Mouse (Mus musculus) kidney, postnatal 0 days (tissue): ENCODE measurements around the gene Car2. TPM values are rescaled to one million over a fixed set of nuclear protein-coding genes. Genes with fewer than 3 reads are reported as not detected.

Experiments used
- ATAC-seq: fragments of 200-750 bp; cut with Nextera tagmentation; replicated peaks from 2 replicates; pipeline ENCODE4 v1.8.0; 2017; ENCODE audit warnings: low read depth, moderate number of reproducible peaks, moderate TSS enrichment, moderate library complexity; ENCODE audit not compliant: low FRiP score
- DNase-seq: peaks from one replicate; pipeline ENCODE4 v3.0.0-alpha.2; 2016; ENCODE audit warnings: low spot score
- H3K27ac ChIP-seq: fragments of 300-500 bp; sonication (generic); 2 replicates; pipeline ENCODE4 v1.5.1; 2014; ENCODE audit warnings: mild to moderate bottlenecking
- H3K27me3 ChIP-seq: fragments of 300-500 bp; sonication (generic); 2 replicates; pipeline ENCODE4 v1.6.1; 2014; ENCODE audit warnings: low read length, mixed read lengths; ENCODE audit not compliant: insufficient read depth
- H3K36me3 ChIP-seq: fragments of 300-500 bp; sonication (generic); 2 replicates; pipeline ENCODE4 v1.6.1; 2014; ENCODE audit warnings: low read length, mixed read lengths; ENCODE audit not compliant: insufficient read depth
- H3K4me1 ChIP-seq: fragments of 300-500 bp; sonication (generic); replicated peaks from 2 replicates; pipeline ENCODE4 v1.6.1; 2014; ENCODE audit warnings: antibody characterized with exemption, low read length, mixed read lengths; ENCODE audit not compliant: insufficient read depth
- H3K4me2 ChIP-seq: fragments of 300-500 bp; sonication (generic); 2 replicates; pipeline ENCODE4 v1.6.1; 2014; ENCODE audit warnings: mild to moderate bottlenecking, low read length, moderate library complexity, mixed read lengths
- H3K4me3 ChIP-seq: fragments of 300-500 bp; sonication (generic); replicated peaks from 2 replicates; pipeline ENCODE4 v1.5.1; 2014; ENCODE audit warnings: low read depth, low read length
- H3K9ac ChIP-seq: fragments of 300-500 bp; sonication (generic); 2 replicates; pipeline ENCODE4 v1.6.1; 2014; ENCODE audit warnings: low read depth, low read length
- H3K9me3 ChIP-seq: fragments of 300-500 bp; sonication (generic); replicated peaks from 2 replicates; pipeline ENCODE4 v1.6.1; 2016; ENCODE audit warnings: low read length, inconsistent platforms, mixed read lengths
- CTCF ChIP-seq: IDR thresholded peaks from 2 replicates; pipeline ENCODE4 v1.5.1; 2016; ENCODE audit warnings: antibody characterized with exemption, low read depth, mild to moderate bottlenecking, moderate library complexity
- WGBS: fragments of 180-500 bp; shearing (Covaris S2); extraction: QIAGEN DNeasy Blood & Tissue Kit; methylation state at CpG from one replicate; pipeline ENCODE4 v1.1.7; 2014; 5-methylcytosine and 5-hydroxymethylcytosine counted together
- polyA plus RNA-seq: library from polyadenylated mRNA; unstranded; fragments of >200 nt; fragmentation: Nextera tagmentation; extraction: Ambion mirVana; gene quantifications from 2 replicates; pipeline ENCODE4 v1.2.1, GENCODE M21; 2015

Car2 gene
- polyA plus RNA-seq = 206 and 224 TPM in 2 replicates

DNA sequence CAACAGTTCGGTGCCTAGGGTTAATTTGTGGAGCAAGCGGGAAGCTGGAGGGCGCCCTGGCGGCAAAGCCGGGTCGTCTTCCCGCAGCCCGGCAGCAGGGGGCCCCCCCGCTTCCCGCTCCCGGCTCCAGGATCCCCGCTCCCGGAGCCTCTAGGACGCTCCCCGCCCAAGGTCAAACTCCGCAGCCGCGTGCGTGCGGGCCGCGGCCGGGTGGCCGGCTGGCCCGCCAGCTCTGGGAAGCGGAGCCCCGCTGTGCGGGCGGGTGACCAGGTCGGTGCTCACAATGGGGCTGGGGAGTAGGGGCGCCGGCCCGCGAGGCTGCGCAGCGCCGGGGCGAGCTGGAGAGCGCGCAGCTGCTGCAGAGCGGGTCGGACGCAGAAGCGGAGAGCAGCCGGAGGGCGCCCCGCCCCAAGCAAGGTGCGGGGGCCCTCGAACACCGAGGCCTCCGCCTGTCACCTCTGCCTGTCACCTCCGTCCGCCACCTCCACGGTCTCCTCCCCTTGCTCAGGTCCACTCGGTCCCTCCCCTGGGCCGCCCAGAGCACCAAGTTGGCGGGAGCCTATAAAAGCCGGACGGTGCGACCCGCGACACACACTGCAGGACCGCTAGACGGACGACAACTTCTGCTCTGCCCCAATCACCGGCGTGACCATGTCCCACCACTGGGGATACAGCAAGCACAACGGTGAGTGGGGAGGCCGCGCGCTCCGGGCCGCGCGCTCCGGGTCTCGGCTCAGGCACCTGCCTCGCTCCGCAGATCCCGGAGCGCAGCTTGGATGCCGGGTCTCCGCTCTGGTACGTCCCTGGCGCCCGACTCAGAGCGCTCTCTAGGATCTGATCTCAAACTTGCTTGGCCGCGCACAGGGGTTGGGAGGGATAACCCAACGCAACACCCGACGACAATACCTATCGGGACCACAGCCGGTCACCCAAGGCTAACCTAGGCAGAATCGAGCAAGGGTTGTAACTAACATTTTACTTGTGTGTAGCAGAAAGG, at the start of gene Car2:
Gene Car2, plus strand, starts transcription at position 172 of the 997 bp plus-strand sequence.
- no peaks in the 10 kb centered on the region for H3K4me1 ChIP-seq
- DNase-seq (peak; percentile 65), ATAC-seq (peak; percentile 86)
- peak; percentile 60 for TF ChIP-seq CTCF
- H3K36me3 ChIP-seq = no peaks in the 10 kb centered on the region
- H3K27ac ChIP-seq = peak within 1 kb of the TSS; percentile 74
- H3K4me3 ChIP-seq = peak within 1 kb of the TSS; percentile 74
- no peaks in the 10 kb centered on the region for H3K27me3 ChIP-seq
- no peaks in the 10 kb centered on the region for H3K9me3 ChIP-seq
- under 1% methylated on average over 93 of the region's 95 CpGs for WGBS
- H3K9ac ChIP-seq = peak within 1 kb of the TSS; percentile 76
- peak within 1 kb of the TSS; percentile 93 for H3K4me2 ChIP-seq

DNA sequence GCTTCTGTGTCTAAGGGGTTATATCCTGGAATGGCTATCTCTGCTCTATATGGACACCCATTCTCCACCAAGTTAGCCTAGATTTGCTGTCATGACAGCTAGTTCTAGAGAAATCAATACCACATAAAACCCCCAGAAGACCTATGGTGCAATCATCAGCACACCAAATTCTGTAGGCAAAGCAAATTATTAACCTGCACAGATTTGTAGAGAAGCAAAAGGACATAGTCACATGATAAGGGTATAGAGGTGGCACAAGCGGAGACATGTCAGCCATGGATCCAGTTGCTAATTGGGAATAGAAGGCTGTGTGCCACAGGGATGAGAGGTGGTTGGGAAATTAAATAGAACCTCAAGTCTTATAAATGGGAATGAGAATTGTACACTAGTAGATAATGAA, 47.1 kb upstream of the Car2 start:
- no peaks in the 10 kb centered on the region for H3K9me3 ChIP-seq
- H3K4me3 ChIP-seq = no peak overlapping the region
- no peak overlapping the region for H3K9ac ChIP-seq
- TF ChIP-seq CTCF = no peak
- H3K4me1 ChIP-seq = no peaks in the 10 kb centered on the region
- H3K27ac ChIP-seq = no peak overlapping the region
- no peaks in the 10 kb centered on the region for H3K36me3 ChIP-seq
- no peaks in the 10 kb centered on the region for H3K27me3 ChIP-seq
- DNase-seq (no peak), ATAC-seq (no peak)
- H3K4me2 ChIP-seq = no peak overlapping the region
- WGBS = 90% methylated on average over 1 of the region's 1 CpGs

DNA sequence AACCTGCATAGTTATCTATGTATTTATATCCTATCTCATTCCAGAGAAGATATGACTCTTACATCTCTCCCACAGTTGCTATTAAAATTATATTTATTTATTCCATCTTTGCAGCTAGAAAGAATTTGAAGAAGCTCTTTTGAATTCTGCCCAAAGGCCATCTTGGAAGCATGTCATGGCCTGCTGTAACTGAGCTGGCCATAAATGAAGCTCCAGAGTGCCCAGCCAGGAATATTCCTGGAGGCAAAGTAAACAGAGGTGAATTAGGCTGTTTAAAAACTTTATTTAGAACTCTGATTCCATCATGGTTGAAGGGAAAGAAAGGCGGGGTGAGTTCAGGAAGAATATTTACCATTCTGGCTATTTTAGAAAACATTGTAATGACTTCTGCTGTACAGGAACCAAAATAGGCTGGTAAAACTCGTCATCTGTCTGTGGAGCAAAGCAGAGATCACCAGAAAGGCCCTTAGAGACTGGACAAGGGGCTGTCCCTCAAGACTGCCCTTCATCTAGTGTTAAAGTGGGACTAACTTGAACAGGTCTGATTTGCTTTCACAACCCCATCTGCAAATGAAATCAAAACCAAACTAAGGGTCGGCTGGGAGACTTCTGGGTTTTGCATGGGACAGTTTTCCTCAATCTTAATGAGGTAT, 46.5 kb upstream of the Car2 start:
- DNase-seq = no peak
- no peak for ATAC-seq
- no peak for TF ChIP-seq CTCF
- Histone ChIP-seq H3K4me2 (no peak overlapping the region), H3K9me3 (no peaks in the 10 kb centered on the region), H3K27me3 (no peaks in the 10 kb centered on the region), H3K4me1 (no peaks in the 10 kb centered on the region), H3K9ac (no peak overlapping the region), H3K4me3 (no peak overlapping the region), H3K36me3 (no peaks in the 10 kb centered on the region), H3K27ac (no peak overlapping the region)
- WGBS = 69% methylated on average over 3 of the region's 3 CpGs

DNA sequence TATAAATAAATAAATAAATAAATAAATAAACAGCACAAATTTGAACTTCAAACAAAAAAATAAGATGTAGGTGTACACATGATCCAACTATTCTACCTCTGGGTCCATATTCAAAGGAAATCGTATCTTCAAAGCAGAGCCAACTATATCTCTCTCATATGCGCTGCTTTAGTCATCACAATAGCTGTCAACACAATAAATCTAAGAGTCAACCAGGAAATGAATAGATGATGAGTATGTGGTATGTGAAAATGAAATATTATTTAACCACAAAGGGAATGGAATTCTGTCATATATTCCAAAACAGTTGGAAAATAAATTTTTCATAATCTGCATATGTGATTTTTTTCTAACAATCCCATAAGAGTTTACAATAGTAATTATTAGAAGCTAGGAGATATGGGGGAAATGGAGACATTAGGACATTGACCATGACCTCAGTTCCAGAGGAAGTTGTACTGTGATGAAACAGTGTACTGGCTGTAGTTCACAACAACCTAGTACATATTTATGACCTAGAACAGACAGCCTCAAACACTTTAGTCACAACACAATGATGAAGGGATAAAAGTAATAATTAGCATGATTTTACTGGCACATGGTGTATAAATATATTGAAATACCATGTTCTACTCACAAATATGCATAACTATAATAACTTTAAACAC, 37.4 kb upstream of the Car2 start:
- Histone ChIP-seq H3K4me3 (no peak overlapping the region), H3K36me3 (no peaks in the 10 kb centered on the region), H3K9ac (no peak overlapping the region), H3K27me3 (no peaks in the 10 kb centered on the region), H3K4me2 (no peak overlapping the region), H3K9me3 (no peaks in the 10 kb centered on the region), H3K27ac (no peak overlapping the region), H3K4me1 (no peaks in the 10 kb centered on the region)
- ATAC-seq (no peak), DNase-seq (no peak)
- 86% methylated on average over 2 of the region's 2 CpGs for WGBS
- TF ChIP-seq CTCF = no peak

DNA sequence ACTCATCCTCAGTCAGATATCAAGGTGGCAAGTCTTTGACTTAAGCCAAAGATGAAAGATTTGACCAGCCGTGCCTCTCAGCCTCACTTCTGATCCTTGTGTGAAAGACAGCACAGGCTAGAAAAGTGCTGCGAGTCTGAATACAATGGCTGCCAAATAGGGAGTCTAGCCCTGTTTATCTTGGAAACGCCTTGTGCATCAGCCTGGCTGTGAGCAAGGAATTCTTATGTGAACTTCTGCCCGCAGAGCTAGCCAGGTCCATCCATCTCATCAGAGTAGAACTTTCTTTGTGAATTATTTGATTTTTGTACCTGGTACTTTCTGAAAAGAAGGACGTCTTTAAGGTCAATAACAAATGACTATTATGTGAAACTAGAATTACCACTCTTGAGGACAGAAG, 32.1 kb upstream of the Car2 start:
- no peaks in the 10 kb centered on the region for H3K9me3 ChIP-seq
- no peak overlapping the region for H3K4me2 ChIP-seq
- 53% methylated on average over 5 of the region's 5 CpGs for WGBS
- TF ChIP-seq CTCF = no peak
- H3K4me1 ChIP-seq = no peaks in the 10 kb centered on the region
- no peak overlapping the region for H3K4me3 ChIP-seq
- DNase-seq = no peak
- no peak for ATAC-seq
- H3K27me3 ChIP-seq = no peaks in the 10 kb centered on the region
- H3K36me3 ChIP-seq = no peaks in the 10 kb centered on the region
- H3K9ac ChIP-seq = no peak overlapping the region
- no peak overlapping the region for H3K27ac ChIP-seq

DNA sequence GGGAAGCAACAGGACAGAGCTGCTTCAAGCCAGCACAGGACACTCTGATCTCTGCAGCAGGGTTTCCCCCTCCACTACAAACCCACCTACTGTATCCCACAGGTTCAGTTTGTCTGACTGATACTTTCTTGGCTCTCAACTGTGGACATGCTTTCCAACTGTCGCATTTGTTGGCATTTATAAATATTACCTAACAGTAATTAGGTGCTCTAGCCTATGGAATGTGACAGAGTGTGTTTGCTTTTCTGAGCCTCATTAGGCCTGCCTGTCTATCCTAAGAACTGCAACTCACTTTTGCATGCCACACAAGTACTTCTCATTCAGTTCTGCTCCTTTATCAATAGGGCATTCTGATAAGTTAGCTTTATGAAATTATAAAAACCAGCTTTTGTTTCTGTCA, 31.6 kb upstream of the Car2 start:
- H3K9me3 ChIP-seq = no peaks in the 10 kb centered on the region
- TF ChIP-seq CTCF = no peak

More for the DNA sequence above, 31.6 kb upstream of the Car2 start:
- Histone ChIP-seq H3K4me1 (no peaks in the 10 kb centered on the region), H3K4me3 (no peak overlapping the region), H3K9ac (no peak overlapping the region), H3K4me2 (no peak overlapping the region), H3K27me3 (no peaks in the 10 kb centered on the region), H3K36me3 (no peaks in the 10 kb centered on the region), H3K27ac (no peak overlapping the region)
- WGBS = 41% methylated on average over 1 of the region's 1 CpGs
- ATAC-seq (no peak), DNase-seq (no peak)
